Mouse (Mus musculus) layer of hippocampus, postnatal 14 days (tissue): Measurements from ENCODE around the gene Nedd9. TPM values are rescaled to one million over a fixed set of nuclear protein-coding genes. Genes with fewer than 3 reads are reported as not detected.
A peak's percentile ranks its signal among the peaks of the same experiment; 100 is the strongest.

ENCODE experiments used
- DNase-seq, 2 experiments: peaks; one replicate each; pipeline ENCODE4 v3.0.0; 2021 to 2022; ENCODE audit warnings: low spot score in 2 of 2, mixed read lengths in 1 of 2
- total RNA-seq, 2 experiments: library from RNA; stranded (reverse); gene quantifications; 2 replicates each; pipeline ENCODE4 v1.2.3; 2021

Nedd9 gene
- total RNA-seq, 2 experiments from 2014 or later = 16.5 to 20.6 TPM

DNA sequence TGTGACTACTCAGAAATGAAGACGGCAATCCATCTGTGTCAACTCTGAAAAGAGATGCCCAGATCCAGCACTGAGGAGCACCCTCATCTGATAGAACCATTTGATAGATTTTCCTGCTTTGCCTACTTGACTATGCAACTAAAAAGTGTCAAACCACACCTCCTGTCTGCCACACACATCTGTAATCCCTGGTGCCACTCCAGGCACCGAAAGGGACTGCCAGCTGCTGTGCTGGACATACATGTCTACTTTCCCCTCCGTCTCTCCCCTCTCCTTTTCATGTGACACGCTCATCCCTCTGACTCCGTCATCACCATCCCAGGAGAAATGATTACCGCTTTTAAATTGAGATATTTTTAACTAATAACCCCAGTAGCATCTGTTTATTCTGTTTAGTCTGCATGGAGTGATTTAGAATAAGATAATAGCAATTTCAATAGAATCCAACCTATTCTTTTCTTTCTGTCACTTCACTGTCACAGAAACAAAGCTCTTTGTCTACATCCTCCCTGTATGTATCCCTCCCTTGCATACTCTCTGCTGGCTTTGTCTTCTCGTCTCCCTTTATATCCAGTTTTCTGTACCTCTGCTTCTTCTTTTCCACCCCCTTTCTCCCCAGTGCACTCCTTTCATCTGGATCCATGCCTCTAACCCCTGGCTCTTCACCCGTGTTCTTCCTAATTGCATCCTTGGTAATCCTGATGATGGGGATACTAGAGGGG, 5.0 kb upstream of the Nedd9 start:
- DNase-seq = no peak

DNA sequence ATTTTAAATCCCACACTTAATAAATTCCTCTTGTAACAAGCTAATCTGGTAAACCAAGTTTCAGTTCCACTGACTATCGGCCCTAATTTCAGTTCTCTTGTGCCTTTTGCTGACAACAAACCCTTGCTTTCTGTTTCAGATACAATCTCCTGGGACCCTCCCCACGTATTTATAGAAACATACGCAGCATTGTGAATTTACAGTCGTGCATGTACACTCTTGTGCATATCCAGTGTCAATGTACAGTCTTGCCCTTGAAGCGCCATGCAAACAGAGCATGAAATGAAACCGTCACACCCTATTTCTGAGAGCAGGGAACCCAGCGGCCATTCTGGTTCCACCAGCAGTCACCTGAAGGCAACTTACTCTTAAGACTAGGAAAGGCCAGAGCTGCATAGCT, 4.4 kb upstream of the Nedd9 start:
- DNase-seq = no peak

DNA sequence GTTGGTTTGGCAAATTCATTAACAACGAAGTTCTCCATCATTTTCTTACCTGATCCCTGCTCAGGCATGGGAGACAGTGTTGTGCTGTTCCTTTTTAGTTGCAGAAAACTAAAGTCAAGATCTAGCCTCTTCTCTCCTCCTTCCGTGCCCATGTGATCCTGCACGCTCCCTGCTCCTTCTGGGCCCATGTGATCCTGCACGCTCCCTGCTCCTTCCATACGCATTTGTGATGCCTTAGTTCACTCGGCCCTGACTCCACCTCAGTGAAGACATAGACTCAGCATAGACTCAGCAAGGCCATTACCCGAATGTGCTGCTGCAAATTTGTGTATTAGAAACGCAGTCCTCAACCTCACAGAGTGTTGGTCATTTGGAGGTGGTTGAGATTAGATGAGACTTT, 3.1 kb upstream of the Nedd9 start:
- no peak for DNase-seq

DNA sequence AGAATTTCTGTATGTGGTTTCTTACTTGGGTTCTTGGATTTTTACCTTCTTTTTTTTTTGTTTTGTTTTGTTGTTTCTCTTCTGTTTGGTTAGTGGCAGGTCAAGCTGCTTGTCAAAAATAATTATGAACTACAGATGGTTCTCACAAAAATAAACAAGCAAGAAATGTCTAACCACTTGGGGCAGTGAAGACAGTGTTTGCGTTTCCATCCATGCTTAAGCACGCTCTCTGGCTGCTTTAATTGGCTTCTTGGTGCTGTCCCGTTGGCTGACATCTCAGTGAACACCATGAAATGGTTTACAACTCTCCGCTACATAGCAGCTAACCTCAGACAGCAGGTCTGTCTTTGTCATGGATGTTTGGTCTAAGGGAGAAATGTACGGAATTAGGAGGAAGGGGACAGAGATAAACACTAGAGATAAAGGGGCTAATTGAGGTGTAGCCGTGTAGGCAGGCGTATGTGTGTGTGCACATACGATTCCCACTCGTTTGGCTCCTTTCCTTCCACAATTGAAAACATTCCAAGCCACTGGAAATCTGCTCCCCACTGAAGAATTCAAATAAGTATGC, 2.6 kb upstream of the Nedd9 start:
- no peak for DNase-seq

DNA sequence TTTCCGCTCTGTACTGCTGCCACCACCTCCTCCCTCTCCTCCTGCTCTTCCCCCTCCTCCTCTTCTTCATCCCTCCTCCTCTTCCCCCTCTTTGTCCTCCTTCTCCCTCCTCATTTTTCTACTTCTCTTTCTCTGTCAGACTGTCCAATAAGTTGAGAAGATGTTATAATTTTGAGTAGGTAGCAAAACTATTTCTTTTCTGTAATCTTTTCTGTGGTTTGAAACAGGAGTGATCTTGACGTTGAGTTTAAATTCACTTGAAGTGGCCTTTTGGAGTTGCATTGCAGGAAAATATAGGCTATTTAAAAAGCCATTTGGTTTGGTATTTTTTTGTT, 214 bp upstream of the Nedd9 start:
- no peak for DNase-seq

DNA sequence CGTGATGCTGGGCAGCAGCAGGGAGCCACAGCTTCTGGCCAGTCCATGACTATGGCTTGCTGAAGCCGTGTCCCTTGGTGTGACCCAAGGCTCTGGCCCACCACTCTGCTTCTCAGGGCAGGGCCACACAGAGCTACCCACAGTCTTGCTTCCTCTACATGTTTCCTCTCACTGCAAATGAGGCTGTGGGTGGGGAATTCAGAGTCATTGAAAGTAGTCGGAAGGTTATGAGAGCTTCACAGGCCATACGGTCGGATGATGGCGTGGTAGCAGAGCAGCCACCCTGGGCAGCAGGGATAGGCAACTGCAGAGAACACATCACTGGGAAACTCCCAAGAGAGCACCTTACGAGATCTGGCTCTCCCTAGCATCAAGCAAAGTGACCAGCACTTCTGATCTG, 3.2 kb downstream of the Nedd9 start:
- DNase-seq = no peak

DNA sequence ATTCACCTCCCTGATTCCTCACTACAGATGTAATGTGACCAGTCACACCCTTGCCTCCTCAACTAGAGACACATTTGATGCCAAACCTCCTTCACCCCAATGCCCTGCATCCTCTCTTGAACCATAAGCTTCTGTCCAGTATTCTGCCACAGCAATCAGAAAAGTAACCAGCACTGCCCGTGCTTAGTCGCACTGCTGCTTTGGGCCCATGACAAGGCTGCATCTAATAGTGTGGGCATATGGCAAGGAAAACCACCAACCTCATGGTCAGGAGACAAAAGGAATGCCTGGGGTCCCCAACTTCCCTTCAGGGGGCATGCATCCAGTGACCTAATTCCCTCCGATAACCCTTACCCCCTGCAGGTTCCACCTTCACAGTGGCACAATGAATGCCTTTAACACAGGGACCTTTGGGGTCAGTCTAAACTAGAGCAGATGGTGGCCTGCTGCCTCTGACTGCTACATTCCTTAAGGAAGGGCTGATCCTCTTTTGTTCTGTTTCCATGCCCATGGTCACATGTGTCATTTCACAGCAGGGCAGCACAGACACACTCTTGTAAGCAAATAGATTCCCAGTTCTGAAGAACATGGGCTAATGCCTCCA, 4.7 kb downstream of the Nedd9 start:
- no peak for DNase-seq

DNA sequence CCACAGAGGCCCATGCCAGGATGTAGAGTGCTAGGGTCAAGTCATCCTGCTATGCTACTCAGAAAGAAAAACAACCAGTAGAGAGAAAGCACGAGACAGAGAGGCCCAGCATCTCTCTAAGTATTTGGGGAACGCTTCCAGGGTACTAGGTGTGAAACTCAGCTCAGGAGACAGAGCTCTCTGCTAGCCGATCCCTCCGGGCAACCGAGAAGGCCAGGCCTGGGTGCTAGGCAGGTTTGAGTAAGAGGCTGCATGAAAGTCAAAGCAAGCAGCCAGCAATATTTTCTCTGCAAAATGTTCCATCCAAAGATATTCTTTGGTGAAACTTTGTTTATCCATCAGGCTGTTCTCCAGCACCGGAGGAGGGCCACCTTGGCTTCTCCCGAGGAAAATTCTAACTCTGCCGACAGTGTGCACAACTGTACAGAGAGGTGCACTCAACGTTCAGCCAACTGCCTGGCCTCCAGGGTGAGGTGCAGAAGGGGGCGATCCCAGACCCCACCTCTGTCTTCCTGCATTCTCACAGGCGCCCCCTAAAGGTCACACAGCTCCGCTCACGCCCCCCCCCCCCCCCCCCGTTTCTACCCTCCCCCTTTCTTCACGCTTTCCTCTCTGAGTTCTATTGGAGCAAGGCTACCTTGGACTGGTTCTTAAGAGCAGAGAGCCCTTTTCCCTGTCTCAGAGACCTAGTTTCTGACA, 7.3 kb downstream of the Nedd9 start:
- no peak for DNase-seq

DNA sequence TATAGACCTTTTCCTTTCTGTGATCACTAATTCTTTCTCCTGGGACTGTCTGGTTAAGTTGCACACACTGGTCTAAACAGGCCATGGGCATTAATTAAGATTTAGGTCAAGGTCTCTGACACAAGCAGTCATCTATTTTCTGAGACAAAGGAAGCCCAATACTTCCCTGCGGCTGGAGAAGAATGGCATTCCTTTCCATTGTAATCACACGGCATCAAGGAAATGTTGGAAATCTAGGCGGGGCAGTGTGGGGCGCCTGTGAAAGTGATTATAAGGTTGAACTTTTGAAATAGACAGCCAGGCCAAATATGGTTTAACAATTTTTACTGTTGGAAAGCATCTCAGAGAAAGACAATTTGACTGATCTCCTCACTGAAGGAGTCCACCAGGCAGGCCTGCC, 10.9 kb downstream of the Nedd9 start:
- DNase-seq = no peak

DNA sequence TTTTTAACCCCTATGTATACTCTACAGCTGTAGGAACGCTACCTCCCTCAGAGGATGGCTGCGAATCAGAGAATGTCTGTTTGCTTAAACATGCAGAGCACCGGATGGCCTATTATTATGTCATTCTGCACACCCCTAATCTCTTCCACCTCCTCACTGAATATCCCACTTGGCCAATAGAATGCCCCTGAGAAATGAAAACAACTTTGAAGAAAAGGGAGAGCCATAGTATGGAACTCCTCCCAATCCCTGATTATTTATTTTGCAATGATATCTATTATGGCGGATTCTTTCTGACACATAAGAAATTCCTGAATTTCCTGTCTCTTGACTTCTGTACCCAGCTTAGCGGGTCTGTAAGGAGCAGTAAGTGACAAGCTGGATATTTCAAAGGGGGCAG, 12.8 kb downstream of the Nedd9 start:
- no peak for DNase-seq

DNA sequence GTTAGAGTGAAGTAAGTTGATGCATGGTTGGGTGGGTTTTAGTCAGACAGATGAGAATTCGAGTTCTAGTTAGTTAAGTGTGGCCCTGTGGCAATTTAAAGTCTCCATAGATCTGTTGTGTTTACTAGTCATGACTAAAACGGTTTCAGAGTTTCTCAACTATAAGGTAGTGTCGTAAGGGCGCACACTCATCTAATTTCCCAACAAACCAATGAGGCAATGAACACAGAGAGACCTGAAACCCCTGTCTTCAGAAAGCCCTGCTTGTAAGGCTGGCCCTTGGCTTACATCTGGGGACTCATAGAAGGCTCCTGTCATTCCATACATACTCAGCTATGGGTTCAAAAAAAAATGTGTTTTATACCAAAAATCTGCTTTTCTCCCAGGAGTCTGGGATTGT, 13.7 kb downstream of the Nedd9 start:
- DNase-seq = no peak

DNA sequence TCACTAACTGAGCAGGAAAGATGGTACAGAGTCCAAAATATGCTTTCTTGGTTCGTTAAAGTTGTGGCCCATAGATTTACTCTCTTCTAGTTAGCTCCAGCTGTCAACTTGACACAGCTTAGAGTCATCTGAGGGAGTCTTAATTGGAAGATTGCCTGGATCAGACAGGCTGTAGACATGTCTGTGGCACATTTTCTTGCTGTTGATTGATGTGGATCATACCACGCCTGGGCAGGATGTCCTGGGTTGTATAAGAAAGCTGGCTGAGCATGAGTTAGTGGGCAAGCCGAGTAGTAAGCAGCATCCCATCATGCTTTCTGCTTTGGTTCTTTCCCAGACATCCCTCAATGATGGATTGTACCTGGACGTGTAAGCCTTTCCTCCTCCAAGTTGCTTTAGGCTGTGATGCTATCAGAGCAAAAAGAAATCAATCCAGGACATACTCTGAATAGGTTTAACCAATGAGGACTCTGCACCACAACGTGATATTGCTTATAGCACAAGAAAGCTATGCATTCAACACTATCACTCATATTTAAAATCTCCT, 14.2 kb downstream of the Nedd9 start:
- DNase-seq = no peak

DNA sequence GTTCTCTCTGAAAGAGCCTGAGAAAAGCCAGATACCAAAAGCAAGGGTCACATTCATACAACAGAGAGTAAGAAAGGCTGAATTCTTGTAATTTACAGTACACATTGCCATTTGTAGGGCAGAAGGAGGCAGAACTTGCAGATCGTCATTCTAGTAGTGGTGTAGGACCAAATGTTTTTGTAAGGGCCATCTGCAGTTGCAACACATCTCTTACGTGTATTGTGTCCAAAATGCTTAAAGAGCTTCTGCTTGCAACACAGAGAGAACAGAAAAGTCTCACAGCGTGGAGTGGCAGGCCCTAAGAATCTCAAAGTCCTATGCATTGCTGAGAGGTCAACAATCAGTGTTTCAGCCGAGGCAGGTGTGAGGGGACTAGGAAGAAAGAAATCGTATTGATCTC, 18.9 kb downstream of the Nedd9 start:
- no peak for DNase-seq

DNA sequence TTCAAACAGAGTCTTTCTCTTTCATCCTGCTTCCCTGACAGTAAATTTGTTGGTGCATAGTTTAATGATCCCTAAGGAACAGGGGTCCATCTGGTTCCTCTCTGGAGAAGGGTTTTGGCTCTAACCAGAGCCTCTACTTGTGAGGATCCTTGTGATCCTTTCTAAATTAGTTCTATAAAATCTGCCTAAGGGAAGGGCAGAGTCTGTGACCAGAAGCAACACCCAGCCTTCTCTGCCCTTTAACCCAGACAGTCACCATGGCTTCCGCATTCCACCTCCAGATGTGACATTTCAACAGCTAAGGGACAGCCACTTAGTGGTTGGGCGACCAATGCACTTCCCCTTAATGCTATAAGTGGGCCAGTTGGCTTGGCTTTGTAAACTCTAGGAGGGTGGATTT, 20.1 kb downstream of the Nedd9 start:
- peak in 1 of 2 experiments; percentile 12 for DNase-seq

DNA sequence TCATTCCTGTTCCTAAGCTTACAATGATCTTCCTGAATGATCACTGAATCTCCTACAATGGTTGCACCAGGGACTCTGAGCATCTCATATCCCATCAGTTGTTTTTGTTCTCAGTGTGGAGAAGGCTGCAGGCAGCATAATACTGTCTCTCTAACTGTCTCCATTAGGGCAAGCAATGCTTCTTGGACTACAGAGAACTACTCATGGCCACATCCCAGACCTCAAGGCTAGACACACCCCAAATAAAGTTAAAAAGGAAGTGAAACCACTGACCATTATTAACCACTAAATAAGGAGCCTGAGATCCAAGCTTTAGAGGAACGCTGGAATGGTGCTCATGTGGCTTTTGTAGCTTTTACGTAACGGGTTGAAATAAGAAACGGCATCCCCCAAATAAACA, 20.5 kb downstream of the Nedd9 start:
- DNase-seq = no peak

DNA sequence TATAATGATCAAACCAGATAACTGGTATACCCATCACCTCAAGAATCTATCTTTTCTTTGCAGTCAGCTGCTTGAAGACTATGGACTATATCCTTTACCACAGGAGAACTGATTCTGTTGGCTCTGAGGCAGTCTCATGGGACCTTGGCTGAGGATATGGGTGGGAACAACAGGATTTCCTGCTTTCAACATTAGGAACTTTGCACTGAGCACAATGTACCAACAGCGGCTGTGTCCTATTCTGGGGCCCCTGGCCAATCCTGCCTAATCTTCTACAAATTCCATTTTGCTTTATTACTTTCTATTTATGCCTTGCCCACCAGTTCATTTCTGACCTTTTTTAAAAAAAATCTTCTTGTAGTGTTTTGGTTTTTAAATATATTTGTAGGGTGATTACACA, 21.0 kb downstream of the Nedd9 start:
- DNase-seq = no peak

DNA sequence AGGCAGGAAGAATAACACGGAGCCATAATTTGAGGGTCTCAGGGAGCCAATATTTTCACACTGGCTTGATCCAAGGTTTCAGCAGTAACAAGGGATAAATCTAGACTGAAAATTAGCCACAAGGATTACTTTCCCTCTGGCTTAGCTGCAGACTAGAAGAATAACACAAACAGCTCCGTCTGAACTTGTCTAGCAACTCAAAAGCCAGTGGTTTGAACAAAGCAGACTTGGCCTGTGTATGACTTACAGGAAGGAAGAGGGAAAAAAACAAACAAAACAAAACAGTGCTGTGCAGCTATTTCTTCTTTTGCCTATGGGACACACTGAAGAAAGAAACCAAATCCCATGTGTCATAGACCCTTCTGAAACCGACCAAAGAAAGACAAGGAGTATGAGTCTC, 25.7 kb downstream of the Nedd9 start:
- DNase-seq = no peak

DNA sequence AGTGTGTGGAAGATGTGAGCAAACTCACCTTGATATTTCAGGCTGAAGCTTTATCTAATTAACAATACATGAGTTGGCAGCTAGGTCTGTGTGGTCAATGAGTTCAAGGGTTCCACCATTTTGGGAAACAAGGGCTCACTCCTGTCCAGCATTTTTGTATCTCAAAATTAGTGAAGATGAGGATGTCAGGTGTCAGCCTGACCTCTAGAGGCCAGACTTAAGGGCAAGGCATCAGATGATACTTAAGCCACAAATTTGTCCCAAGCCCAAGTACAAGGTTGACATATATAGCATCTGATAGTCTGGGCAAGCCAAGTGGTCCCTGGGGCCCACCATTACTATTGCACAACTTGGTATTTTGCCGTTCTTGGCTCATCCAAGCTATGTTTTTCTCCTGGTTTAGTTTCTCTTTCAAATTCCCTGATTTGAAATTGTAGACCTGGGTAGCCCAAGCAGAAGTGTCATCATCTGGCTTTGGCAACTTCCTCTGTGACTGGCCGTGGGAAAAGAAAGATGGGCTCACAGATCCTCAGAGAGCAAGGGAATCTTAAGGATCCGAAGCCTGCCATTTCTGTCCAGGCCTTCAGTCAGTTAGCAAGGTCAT, 27.4 kb downstream of the Nedd9 start:
- DNase-seq = no peak

DNA sequence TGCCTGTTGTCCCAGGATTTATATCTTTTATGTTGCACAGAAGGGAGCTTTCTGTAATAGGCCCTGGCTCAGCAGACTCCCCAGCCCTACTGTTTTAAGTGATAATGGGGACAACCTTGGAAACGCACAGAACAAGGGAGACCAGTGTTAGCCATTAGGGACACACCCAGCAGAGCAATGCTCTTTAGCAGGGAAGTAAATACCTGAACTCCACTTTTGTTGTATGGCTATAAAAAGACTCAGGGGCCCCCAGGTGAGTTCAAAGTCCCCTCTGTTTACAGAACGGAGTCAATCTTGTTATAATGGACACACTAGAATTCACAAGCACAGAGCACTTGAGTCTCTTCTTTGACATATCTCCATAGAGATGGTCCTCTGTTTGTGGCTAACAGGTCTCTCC, 28.5 kb downstream of the Nedd9 start:
- no peak for DNase-seq

DNA sequence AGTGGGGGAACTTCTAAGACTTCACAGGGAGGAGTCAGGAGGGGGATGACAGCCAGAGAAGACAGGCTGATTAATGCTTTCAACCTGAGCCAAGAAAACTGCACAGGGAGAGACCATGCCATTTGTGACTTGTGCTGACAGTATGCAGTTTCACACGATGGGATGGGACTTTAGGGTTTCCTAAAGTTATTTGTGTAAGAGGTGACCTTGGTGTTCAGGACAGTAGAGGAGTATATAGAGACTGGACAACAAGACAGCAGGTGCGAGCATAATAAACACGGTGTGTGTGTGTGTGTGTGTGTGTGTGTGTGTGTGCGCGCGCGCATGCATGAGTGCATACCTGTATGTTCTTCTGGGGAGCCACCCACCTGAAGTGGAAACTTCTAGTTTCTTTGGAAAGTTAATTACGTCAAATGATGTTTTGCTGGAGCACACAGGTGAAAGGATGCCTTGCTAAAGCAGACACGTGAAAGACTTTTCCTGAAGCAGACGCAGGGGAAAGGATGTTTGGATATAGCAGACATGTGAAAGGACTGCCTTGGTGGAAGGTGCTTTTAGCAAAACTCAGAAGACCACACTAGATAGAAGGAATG, 29.3 kb downstream of the Nedd9 start:
- no peak for DNase-seq

DNA sequence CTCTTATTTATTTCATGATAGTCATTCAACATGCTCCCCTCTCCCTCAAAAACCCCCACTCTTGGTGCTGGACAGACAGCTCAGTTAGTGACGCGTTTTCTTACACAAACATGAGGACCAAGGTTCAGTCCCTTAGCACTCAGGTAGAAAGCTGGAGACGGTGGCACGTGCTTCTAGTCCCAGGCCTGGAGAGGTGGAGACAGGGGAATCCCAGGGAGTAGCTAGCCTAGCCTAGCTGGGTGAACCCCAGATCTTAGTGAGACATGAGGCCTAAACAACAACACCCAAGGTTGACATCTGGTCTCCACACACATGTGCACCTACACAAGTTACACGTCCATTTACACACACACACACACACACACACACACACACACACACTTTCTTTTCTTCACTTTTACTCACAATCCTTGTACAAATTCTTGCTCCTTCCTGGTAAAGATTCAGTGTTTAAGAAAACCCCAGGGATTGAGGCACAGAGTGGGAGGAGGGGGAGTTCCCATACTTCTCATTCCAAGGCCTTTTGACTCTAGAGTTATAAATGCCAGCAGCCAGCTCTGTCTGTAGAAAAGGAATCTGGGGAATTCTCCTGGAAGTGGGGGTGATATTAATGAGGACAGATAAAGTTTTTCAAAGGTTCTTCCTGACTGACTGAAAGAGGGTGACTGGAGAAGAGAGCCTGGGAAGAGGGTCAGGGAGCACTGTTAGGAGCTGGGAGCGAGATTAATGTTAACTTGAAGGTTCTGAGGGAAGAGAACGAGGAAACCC, 29.9 kb downstream of the Nedd9 start:
- DNase-seq = no peak
